Mouse (Mus musculus) forebrain, embryonic 13.5 days (tissue): ENCODE measurements around the gene Olfr591. TPM values are rescaled to one million over a fixed set of nuclear protein-coding genes. Genes with fewer than 3 reads are reported as not detected.
"Not testable (repeated sequence)": the region's sequence is repeated elsewhere in the genome, so short reads cannot be mapped to it uniquely, and the experiment has no call there.

Experiments used
- ATAC-seq: fragments of 200-750 bp; cut with Nextera tagmentation; 2 replicates; pipeline ENCODE4 v1.8.0; 2017
- H3K27ac ChIP-seq: fragments of 300-500 bp; sonication (generic); 2 replicates; pipeline ENCODE4 v1.5.1; 2015; ENCODE audit warnings: inconsistent platforms, mild to moderate bottlenecking, moderate library complexity
- H3K27me3 ChIP-seq: fragments of 300-500 bp; sonication (generic); 2 replicates; pipeline ENCODE4 v1.6.1; 2015; ENCODE audit warnings: mild to moderate bottlenecking, inconsistent platforms
- H3K36me3 ChIP-seq: fragments of 300-500 bp; sonication (generic); 2 replicates; pipeline ENCODE4 v1.6.1; 2015; ENCODE audit warnings: mild to moderate bottlenecking, inconsistent platforms; ENCODE audit not compliant: poor library complexity, severe bottlenecking
- H3K4me1 ChIP-seq: fragments of 300-500 bp; sonication (generic); 2 replicates; pipeline ENCODE4 v1.6.1; 2015; ENCODE audit warnings: inconsistent platforms
- H3K4me2 ChIP-seq: fragments of 300-500 bp; sonication (generic); 2 replicates; pipeline ENCODE4 v1.6.1; 2015; ENCODE audit warnings: inconsistent platforms, mild to moderate bottlenecking, moderate library complexity
- H3K4me3 ChIP-seq: fragments of 300-500 bp; sonication (generic); 2 replicates; pipeline ENCODE4 v1.5.1; 2015; ENCODE audit warnings: mild to moderate bottlenecking, inconsistent platforms
- H3K9ac ChIP-seq: fragments of 300-500 bp; sonication (generic); 2 replicates; pipeline ENCODE4 v1.6.1; 2015; ENCODE audit warnings: mild to moderate bottlenecking, inconsistent platforms
- H3K9me3 ChIP-seq: fragments of 300-500 bp; sonication (generic); replicated peaks from 2 replicates; pipeline ENCODE4 v1.6.1; 2016; ENCODE audit warnings: inconsistent platforms
- WGBS: fragments of 180-500 bp; shearing (Covaris S2); methylation state at CpG from one replicate; pipeline ENCODE4 v1.1.7; 2015; 5-methylcytosine and 5-hydroxymethylcytosine counted together
- polyA plus RNA-seq: library from polyadenylated mRNA; unstranded; fragments of >200 nt; fragmentation: Nextera tagmentation; extraction: Ambion mirVana; gene quantifications from 2 replicates; pipeline ENCODE4 v1.2.1, GENCODE M21; 2015

The Olfr591 gene
- not detected in 2 replicates for polyA plus RNA-seq

DNA sequence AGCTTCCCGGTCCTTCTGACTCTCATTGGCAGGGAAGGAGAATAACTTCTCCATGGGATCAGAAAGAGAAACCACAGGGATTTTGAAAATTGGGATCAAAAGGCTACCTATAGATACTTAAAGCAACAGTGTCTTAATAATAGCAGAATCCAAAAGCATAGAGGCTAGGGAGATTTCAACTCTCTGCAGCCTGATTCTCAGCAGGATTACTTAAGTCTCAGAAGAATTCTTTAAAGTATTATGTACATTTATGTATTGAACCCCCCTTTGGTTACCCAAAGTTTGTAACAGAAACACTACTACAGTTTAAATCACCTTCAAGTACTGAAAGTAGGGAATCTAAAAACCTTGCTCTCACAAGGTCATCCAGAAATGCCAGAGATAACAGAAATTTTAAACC is at the start of gene Olfr591:
Gene Olfr591, minus strand, starts transcription at position 101 of the 400 bp plus-strand sequence.
- 64% methylated on average over 1 of the region's 1 CpGs for WGBS
- H3K27ac ChIP-seq, result no peak within 1 kb of the TSS
- no peaks in the 10 kb centered on the region for H3K4me1 ChIP-seq
- H3K27me3 ChIP-seq, result no peaks in the 10 kb centered on the region
- H3K36me3 ChIP-seq, result no peaks in the 10 kb centered on the region
- H3K9me3 ChIP-seq, result peaks cover 4% of the 10 kb centered on the region
- H3K9ac ChIP-seq, result no peak within 1 kb of the TSS
- no peak within 1 kb of the TSS for H3K4me3 ChIP-seq
- no peak for ATAC-seq
- H3K4me2 ChIP-seq, result no peak within 1 kb of the TSS

GRCm38 (mm10) chr7:103216696-103217095 is 38.6 kb upstream of the Olfr591 start, which contains the start of gene Olfr594:
TSS of gene Olfr594 (plus strand) at chr7:103216996.
- no peak within 1 kb of the TSS for H3K27ac ChIP-seq
- no peak within 1 kb of the TSS for H3K9ac ChIP-seq
- H3K4me2 ChIP-seq, result no peak within 1 kb of the TSS
- ATAC-seq, result no peak
- H3K36me3 ChIP-seq, result no peaks in the 10 kb centered on the region
- H3K4me3 ChIP-seq, result no peak within 1 kb of the TSS
- no peaks in the 10 kb centered on the region for H3K9me3 ChIP-seq
- H3K4me1 ChIP-seq, result no peaks in the 10 kb centered on the region
- H3K27me3 ChIP-seq, result no peaks in the 10 kb centered on the region

DNA sequence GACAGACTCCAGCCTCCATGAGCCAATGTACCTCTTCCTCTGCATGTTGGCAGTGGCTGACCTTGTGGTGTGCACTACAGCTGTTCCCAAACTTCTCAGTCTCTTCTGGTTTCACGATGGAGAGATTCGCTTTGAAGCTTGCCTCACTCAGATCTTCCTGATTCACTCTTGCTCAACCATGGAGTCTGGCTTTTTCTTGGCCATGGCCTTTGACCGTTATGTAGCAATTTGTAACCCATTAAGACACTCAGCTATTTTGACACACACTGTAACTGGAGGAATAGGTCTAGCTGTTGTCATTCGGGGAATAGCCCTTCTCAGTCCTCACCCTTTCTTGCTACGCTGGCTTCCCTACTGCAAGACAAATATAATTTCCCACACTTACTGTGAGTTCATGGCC is 33.9 kb upstream of the Olfr591 start:
- H3K9me3 ChIP-seq, H3K4me1 ChIP-seq, H3K36me3 ChIP-seq, H3K27ac ChIP-seq, H3K4me3 ChIP-seq, ATAC-seq, H3K27me3 ChIP-seq, H3K9ac ChIP-seq, H3K4me2 ChIP-seq: not testable (repeated sequence)
- WGBS, result 90% methylated on average over 5 of the region's 5 CpGs

GRCm38 (mm10) chr7:103211562-103211961 is 33.4 kb upstream of the Olfr591 start, which contains the start of gene Olfr593:
TSS of gene Olfr593 (plus strand) at chr7:103211862.
- no peaks in the 10 kb centered on the region for H3K27me3 ChIP-seq
- H3K9ac ChIP-seq, result no peak within 1 kb of the TSS
- H3K27ac ChIP-seq, result no peak within 1 kb of the TSS
- no peaks in the 10 kb centered on the region for H3K9me3 ChIP-seq
- H3K36me3 ChIP-seq, result no peaks in the 10 kb centered on the region
- no peaks in the 10 kb centered on the region for H3K4me1 ChIP-seq
- WGBS, result 74% methylated on average over 1 of the region's 1 CpGs
- no peak within 1 kb of the TSS for H3K4me3 ChIP-seq
- H3K4me2 ChIP-seq, result no peak within 1 kb of the TSS
- ATAC-seq, result no peak

DNA sequence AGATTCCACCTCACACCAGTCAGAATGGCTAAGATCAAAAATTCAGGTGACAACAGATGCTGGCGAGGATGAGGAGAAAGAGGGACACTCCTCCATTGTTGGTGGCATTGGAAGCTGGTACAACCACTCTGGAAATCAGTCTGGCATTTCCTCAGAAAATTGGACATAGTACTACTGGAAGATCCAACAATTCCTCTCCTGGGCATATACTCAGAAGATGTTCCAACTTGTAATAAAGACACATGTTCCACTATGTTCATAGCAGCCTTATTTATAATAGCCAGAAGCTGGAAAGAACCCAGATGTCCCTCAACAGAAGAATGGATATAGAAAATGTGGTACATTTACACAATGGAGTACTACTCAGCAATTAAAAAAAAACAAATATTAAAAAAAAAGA is 6.4 kb upstream of the Olfr591 start, which contains the start of gene Olfr592:
Gene Olfr592, plus strand, starts transcription at position 301 of the 400 bp plus-strand sequence.
- not testable (repeated sequence) for ATAC-seq, H3K27ac ChIP-seq, H3K9me3 ChIP-seq, H3K4me1 ChIP-seq, H3K4me3 ChIP-seq, H3K9ac ChIP-seq, H3K27me3 ChIP-seq, H3K36me3 ChIP-seq, H3K4me2 ChIP-seq
- WGBS, result 63% methylated on average over 1 of the region's 1 CpGs

- Histone ChIP-seq H3K9ac (no peak overlapping the region), H3K4me3 (no peak overlapping the region), H3K4me1 (no peaks in the 10 kb centered on the region), H3K27ac (no peak overlapping the region), H3K36me3 (no peaks in the 10 kb centered on the region), H3K9me3 (no peaks in the 10 kb centered on the region), H3K4me2 (no peak overlapping the region), H3K27me3 (no peaks in the 10 kb centered on the region)
- 83% methylated on average over 5 of the region's 5 CpGs for WGBS
- ATAC-seq, result no peak
Measured at GRCm38 (mm10) chr7:103169697-103170096, 8.4 kb downstream of the Olfr591 start.

GRCm38 (mm10) chr7:103156256-103156655 is 21.9 kb downstream of the Olfr591 start, which contains the start of gene Olfr589:
TSS of gene Olfr589 (minus strand) at chr7:103156356.
- H3K4me3 ChIP-seq, result no peak within 1 kb of the TSS
- no peak for ATAC-seq
- H3K4me1 ChIP-seq, result no peaks in the 10 kb centered on the region
- WGBS, result 58% methylated on average over 2 of the region's 2 CpGs
- H3K27ac ChIP-seq, result no peak within 1 kb of the TSS
- H3K9me3 ChIP-seq, result no peaks in the 10 kb centered on the region
- no peaks in the 10 kb centered on the region for H3K36me3 ChIP-seq
- H3K9ac ChIP-seq, result no peak within 1 kb of the TSS
- no peaks in the 10 kb centered on the region for H3K27me3 ChIP-seq
- no peak within 1 kb of the TSS for H3K4me2 ChIP-seq

DNA sequence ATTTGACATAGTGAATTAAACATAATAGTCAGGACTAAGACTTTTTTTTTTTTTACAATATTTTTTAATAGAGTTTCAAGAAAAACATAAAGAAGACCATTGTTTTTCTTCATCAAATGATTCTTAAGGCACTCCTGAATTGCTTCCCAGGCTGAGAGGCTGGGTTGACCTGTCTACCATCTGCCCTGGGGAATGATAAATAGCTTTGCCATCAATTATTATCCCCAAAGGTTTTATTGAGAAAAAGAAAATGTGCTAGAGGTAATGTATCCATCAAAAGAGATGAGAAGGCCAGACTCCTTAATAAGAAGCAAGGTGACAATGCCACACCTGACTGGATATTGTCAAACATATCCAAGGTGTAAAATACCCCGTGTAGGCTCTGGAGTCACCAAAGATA is 37.6 kb downstream of the Olfr591 start, which contains the start of gene Olfr588-ps1:
Gene Olfr588-ps1, plus strand, starts transcription at position 301 of the 400 bp plus-strand sequence.
- no peak for ATAC-seq
- no peaks in the 10 kb centered on the region for H3K9me3 ChIP-seq
- no peak within 1 kb of the TSS for H3K27ac ChIP-seq
- H3K9ac ChIP-seq, result no peak within 1 kb of the TSS
- H3K27me3 ChIP-seq, result no peaks in the 10 kb centered on the region
- no peaks in the 10 kb centered on the region for H3K4me1 ChIP-seq
- WGBS, result 87% methylated on average over 1 of the region's 1 CpGs
- no peak within 1 kb of the TSS for H3K4me2 ChIP-seq
- no peaks in the 10 kb centered on the region for H3K36me3 ChIP-seq
- H3K4me3 ChIP-seq, result no peak within 1 kb of the TSS

GRCm38 (mm10) chr7:103125538-103125937 is 52.6 kb downstream of the Olfr591 start, which contains the start of gene Olfr586:
TSS of gene Olfr586 (minus strand) at chr7:103125638.
- no peak within 1 kb of the TSS for H3K9ac ChIP-seq
- ATAC-seq, result no peak
- H3K4me3 ChIP-seq, result no peak within 1 kb of the TSS
- no peaks in the 10 kb centered on the region for H3K4me1 ChIP-seq
- H3K4me2 ChIP-seq, result no peak within 1 kb of the TSS
- no peaks in the 10 kb centered on the region for H3K9me3 ChIP-seq
- H3K36me3 ChIP-seq, result no peaks in the 10 kb centered on the region
- WGBS, result 93% methylated on average over 3 of the region's 3 CpGs
- no peak within 1 kb of the TSS for H3K27ac ChIP-seq
- H3K27me3 ChIP-seq, result no peaks in the 10 kb centered on the region

DNA sequence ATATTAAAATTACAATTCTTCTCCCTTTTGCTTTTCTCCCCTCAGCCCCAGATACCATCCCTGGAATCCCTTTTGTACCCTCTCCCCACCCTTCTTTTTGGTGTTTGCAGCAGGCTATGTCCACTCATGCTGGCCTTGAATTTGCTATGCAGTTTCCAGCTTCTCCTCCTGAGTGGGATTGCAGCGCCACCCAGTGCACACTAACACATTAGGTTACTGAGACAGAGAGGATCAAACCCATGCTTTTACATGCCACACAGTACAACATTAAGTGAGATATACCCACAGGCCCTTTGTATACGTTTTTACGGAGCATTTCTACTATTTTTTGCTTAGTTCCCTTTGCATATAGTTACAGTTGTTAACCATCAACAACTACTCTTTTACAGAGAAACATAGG is 58.7 kb downstream of the Olfr591 start:
- no peak overlapping the region for H3K4me3 ChIP-seq
- H3K9me3 ChIP-seq, result no peaks in the 10 kb centered on the region
- no peak overlapping the region for H3K4me2 ChIP-seq
- no peaks in the 10 kb centered on the region for H3K36me3 ChIP-seq
- WGBS, result 53% methylated on average over 3 of the region's 3 CpGs
- no peaks in the 10 kb centered on the region for H3K4me1 ChIP-seq
- no peak overlapping the region for H3K27ac ChIP-seq
- ATAC-seq, result no peak
- no peaks in the 10 kb centered on the region for H3K27me3 ChIP-seq
- no peak overlapping the region for H3K9ac ChIP-seq

Other genes with a start within 250 kb of the Olfr591 start
- not detected in 2 replicates for gene Olfr573-ps1, start 235.8 kb downstream of the Olfr591 start, polyA plus RNA-seq
- not detected in 2 replicates for gene Olfr574, start 229.9 kb downstream of the Olfr591 start, polyA plus RNA-seq
- not detected in 2 replicates for gene Olfr575, start 219.6 kb downstream of the Olfr591 start, polyA plus RNA-seq
- not detected in 2 replicates for gene Olfr576, start 215.7 kb downstream of the Olfr591 start, polyA plus RNA-seq
- gene Olfr577, start 202.4 kb downstream of the Olfr591 start, polyA plus RNA-seq, result not detected in 2 replicates
- gene Olfr578, start 189.0 kb downstream of the Olfr591 start, polyA plus RNA-seq, result not detected in 2 replicates
- not detected in 2 replicates for gene Olfr582, start 140.3 kb downstream of the Olfr591 start, polyA plus RNA-seq
- not detected in 2 replicates for gene Olfr583, start 127.0 kb downstream of the Olfr591 start, polyA plus RNA-seq
- gene Olfr584, start 96.5 kb downstream of the Olfr591 start, polyA plus RNA-seq, result not detected in 2 replicates
- gene Olfr585, start 80.6 kb downstream of the Olfr591 start, polyA plus RNA-seq, result not detected in 2 replicates
- gene Olfr586, start 52.7 kb downstream of the Olfr591 start, polyA plus RNA-seq, result not detected in 2 replicates
- not detected in 2 replicates for gene Olfr588-ps1, start 37.5 kb downstream of the Olfr591 start, polyA plus RNA-seq
- not detected in 2 replicates for gene Olfr589, start 22.0 kb downstream of the Olfr591 start, polyA plus RNA-seq
- not detected in 2 replicates for gene Olfr592, start 6.5 kb upstream of the Olfr591 start, polyA plus RNA-seq
- gene Olfr593, start 33.5 kb upstream of the Olfr591 start, polyA plus RNA-seq, result not detected in 2 replicates
- gene Olfr594, start 38.7 kb upstream of the Olfr591 start, polyA plus RNA-seq, result not detected in 2 replicates
- gene Usp17ld, start 74.2 kb upstream of the Olfr591 start, polyA plus RNA-seq, result not detected in 2 replicates
- not detected in 2 replicates for gene Olfr596, start 127.3 kb upstream of the Olfr591 start, polyA plus RNA-seq
- gene Olfr597, start 138.0 kb upstream of the Olfr591 start, polyA plus RNA-seq, result not detected in 2 replicates
- not detected in 2 replicates for gene Olfr598, start 145.2 kb upstream of the Olfr591 start, polyA plus RNA-seq
- gene Olfr599, start 157.6 kb upstream of the Olfr591 start, polyA plus RNA-seq, result not detected in 2 replicates
- not detected in 2 replicates for gene Olfr600, start 171.3 kb upstream of the Olfr591 start, polyA plus RNA-seq
- gene Olfr601, start 184.3 kb upstream of the Olfr591 start, polyA plus RNA-seq, result not detected in 2 replicates
- gene Olfr603, start 207.8 kb upstream of the Olfr591 start, polyA plus RNA-seq, result not detected in 2 replicates
- gene Usp17lc, start 236.7 kb upstream of the Olfr591 start, polyA plus RNA-seq, result not detected in 2 replicates